Comparison of ENCODE assay signal across 17 mouse cellular contexts in genomic region chr19:41857086-41857762, GRCm38 (mm10). TPM values are rescaled to one million over a fixed set of nuclear protein-coding genes. Genes with fewer than 3 reads are reported as not detected.
DNase-seq lines count a peak whose midpoint lies in the region; ATAC-seq lines count a peak whose summit lies in the region.
"Had no signal": no experiment of that assay in that cellular context is flagged by ENCODE, and none has a peak within 500 bp of the region (broad histone marks: within the 10 kb centered on the region; RNA-seq: fewer than 3 reads in every experiment).

No protein-coding gene starts in this region.

- no peak overlapping the region for H3K4me2 ChIP-seq in limb, embryonic 15.5 days
- H3K4me2 ChIP-seq in liver, embryonic 12.5 days, result no peak overlapping the region
- H3K4me2 ChIP-seq in stomach, embryonic 14.5 days (replicated peaks; ENCODE audit: low read depth, low read length), result no peak overlapping the region
- H3K4me2 ChIP-seq: embryonic facial prominence, embryonic 12.5 days; lung, embryonic 15.5 days; neural tube, embryonic 15.5 days had no signal

- H3K27me3 ChIP-seq in limb, embryonic 15.5 days, result no peaks in the 10 kb centered on the region
- no peaks in the 10 kb centered on the region for H3K27me3 ChIP-seq in limb, embryonic 10.5 days (ENCODE audit: low read depth, poor library complexity, severe bottlenecking)
- no peaks in the 10 kb centered on the region for H3K27me3 ChIP-seq in liver, embryonic 12.5 days (replicated peaks)
- no peaks in the 10 kb centered on the region for H3K27me3 ChIP-seq in stomach, embryonic 14.5 days (ENCODE audit: control insufficient read depth, insufficient read depth, low read length)
- H3K27me3 ChIP-seq: embryonic facial prominence, embryonic 12.5 days; lung, embryonic 15.5 days; neural tube, embryonic 15.5 days had no signal

- peaks cover 8% of the 10 kb centered on the region for H3K36me3 ChIP-seq in limb, embryonic 15.5 days
- H3K36me3 ChIP-seq in limb, embryonic 10.5 days, result peaks cover 19% of the 10 kb centered on the region
- H3K36me3 ChIP-seq in liver, embryonic 12.5 days, result peaks cover 21% of the 10 kb centered on the region
- peaks cover 3% of the 10 kb centered on the region; the same call in 1 of the 2 replicates for H3K36me3 ChIP-seq in stomach, embryonic 14.5 days (ENCODE audit: control insufficient read depth, insufficient read depth, low read length)

- H3K9me3 ChIP-seq in limb, embryonic 15.5 days, result no peaks in the 10 kb centered on the region
- no peaks in the 10 kb centered on the region for H3K9me3 ChIP-seq in limb, embryonic 10.5 days (replicated peaks)
- no peaks in the 10 kb centered on the region for H3K9me3 ChIP-seq in liver, embryonic 12.5 days (replicated peaks)
- H3K9me3 ChIP-seq in stomach, embryonic 14.5 days (ENCODE audit: control insufficient read depth, low read depth, low read length), result no peaks in the 10 kb centered on the region
- H3K9me3 ChIP-seq: embryonic facial prominence, embryonic 12.5 days; heart, embryonic 10.5 days; lung, embryonic 15.5 days; neural tube, embryonic 15.5 days had no signal

- intact Hi-C loops in left cerebral cortex, postnatal 25 days (cut with DNase I), result no loop called here

- WGBS in limb, embryonic 15.5 days, result 68% methylated on average over 5 of the region's 5 CpGs
- 88% methylated on average over 5 of the region's 5 CpGs for WGBS in limb, embryonic 10.5 days
- 53% methylated on average over 5 of the region's 5 CpGs for WGBS in liver, embryonic 12.5 days (ENCODE audit: insufficient replicate concordance)
- 64% methylated on average over 5 of the region's 5 CpGs for WGBS in stomach, embryonic 14.5 days

- peak; percentile 55; the same call in 1 of the 2 replicates for ATAC-seq in limb, embryonic 15.5 days (ENCODE audit: insufficient number of reproducible peaks, low FRiP score, low TSS enrichment, low read depth)
- peak; percentile 71 for ATAC-seq in liver, embryonic 12.5 days
- peak; percentile 50; the same call in 1 of the 2 replicates for ATAC-seq in stomach, embryonic 14.5 days (ENCODE audit: insufficient number of reproducible peaks, insufficient read depth, low FRiP score, low read depth)
- no peak for ATAC-seq in activated CD4-positive, CD25-positive, alpha-beta regulatory T cell, adult 4 months
- ATAC-seq: hindbrain, embryonic 16.5 days had no signal

- H3K27ac ChIP-seq in limb, embryonic 15.5 days, result 0 out of 2 replicates have a peak overlapping the region, but pooled peaks have one; percentile 30
- H3K27ac ChIP-seq in limb, embryonic 10.5 days, result no peak overlapping the region
- no peak overlapping the region for H3K27ac ChIP-seq in liver, embryonic 12.5 days
- H3K27ac ChIP-seq in stomach, embryonic 14.5 days (ENCODE audit: low read length), result no peak overlapping the region
- H3K27ac ChIP-seq: embryonic facial prominence, embryonic 12.5 days; forebrain, embryonic 10.5 days; heart, embryonic 10.5 days; lung, embryonic 15.5 days; neural tube, embryonic 15.5 days had no signal

- H3K9ac ChIP-seq in limb, embryonic 15.5 days, result no peak overlapping the region
- no peak overlapping the region for H3K9ac ChIP-seq in liver, embryonic 12.5 days
- H3K9ac ChIP-seq in stomach, embryonic 14.5 days (replicated peaks; ENCODE audit: low read depth, low read length), result no peak overlapping the region
- H3K9ac ChIP-seq: embryonic facial prominence, embryonic 12.5 days; lung, embryonic 15.5 days; neural tube, embryonic 15.5 days had no signal

- DNase-seq in limb, embryonic 10.5 days (ENCODE audit: low spot score), result no peak
- peak; percentile 59 for DNase-seq in NIH3T3 (ENCODE audit: low read depth)
- DNase-seq in left cerebral cortex, adult 8-10 months (ENCODE audit: low spot score in 2 of 2), result no peak
- DNase-seq in left cerebral cortex, postnatal 25 days (ENCODE audit: low spot score in 2 of 2), result no peak
- DNase-seq: cerebellum, postnatal 36 days; gastrocnemius, postnatal 36 days; left cerebral cortex, postnatal 4 days had no signal

- H3K4me3 ChIP-seq in limb, embryonic 15.5 days, result no peak overlapping the region
- no peak overlapping the region for H3K4me3 ChIP-seq in limb, embryonic 10.5 days
- H3K4me3 ChIP-seq in liver, embryonic 12.5 days, result no peak overlapping the region
- H3K4me3 ChIP-seq in stomach, embryonic 14.5 days (ENCODE audit: low read depth, low read length), result no peak overlapping the region
- H3K4me3 ChIP-seq: embryonic facial prominence, embryonic 12.5 days; forebrain, embryonic 10.5 days; heart, embryonic 10.5 days; lung, embryonic 15.5 days; neural tube, embryonic 15.5 days had no signal

- H3K4me1 ChIP-seq in limb, embryonic 15.5 days, result no peaks in the 10 kb centered on the region; the same call in 1 of the 2 replicates
- peaks cover 13% of the 10 kb centered on the region for H3K4me1 ChIP-seq in limb, embryonic 10.5 days
- peaks cover 23% of the 10 kb centered on the region for H3K4me1 ChIP-seq in liver, embryonic 12.5 days
- no peaks in the 10 kb centered on the region for H3K4me1 ChIP-seq in stomach, embryonic 14.5 days (ENCODE audit: control insufficient read depth, insufficient read depth, low read length)
- H3K4me1 ChIP-seq: lung, embryonic 15.5 days; neural tube, embryonic 15.5 days had no signal

RNA-seq across cellular contexts. Expression of gene Frat2, which starts 9.3 kb away (rescaled TPM):
- 2.1 and 2.2 TPM in 2 replicates for polyA plus RNA-seq in limb, embryonic 15.5 days (2015; fragmentation: Nextera tagmentation; extraction: Ambion mirVana)
- polyA plus RNA-seq in limb, embryonic 10.5 days (2016; fragmentation: Nextera tagmentation; extraction: Ambion mirVana), result 1.9 and 3.0 TPM in 2 replicates
- 12.0 and 14.0 TPM in 2 replicates for polyA plus RNA-seq in liver, embryonic 12.5 days (2016; fragmentation: Nextera tagmentation; extraction: Ambion mirVana)
- 3.5 and 5.0 TPM in 2 replicates for polyA plus RNA-seq in stomach, embryonic 14.5 days (2014; fragmentation: Nextera tagmentation; extraction: Ambion mirVana)
- 1 to 10 TPM in 1 of 2 experiments, under 1 TPM in 1; 0.65 to 1.5 TPM for polyA plus RNA-seq in activated CD4-positive, CD25-positive, alpha-beta regulatory T cell, adult 4 months (2017; shearing (Covaris generic))
- 1 to 10 TPM; 5.9 to 8.2 (median 6.5) TPM for total RNA-seq in left cerebral cortex, adult 8-10 months (2022)
- total RNA-seq in left cerebral cortex, postnatal 25 days (2021), result 1 to 10 TPM; 7.4 to 7.6 TPM

RNA-seq across cellular contexts. Expression of gene Frat1, which starts 27.5 kb away (rescaled TPM):
- 3.8 and 4.0 TPM in 2 replicates for polyA plus RNA-seq in limb, embryonic 15.5 days (2015; fragmentation: Nextera tagmentation; extraction: Ambion mirVana)
- polyA plus RNA-seq in limb, embryonic 10.5 days (2016; fragmentation: Nextera tagmentation; extraction: Ambion mirVana), result 4.3 and 4.9 TPM in 2 replicates
- 16.5 and 17.2 TPM in 2 replicates for polyA plus RNA-seq in liver, embryonic 12.5 days (2016; fragmentation: Nextera tagmentation; extraction: Ambion mirVana)
- polyA plus RNA-seq in stomach, embryonic 14.5 days (2014; fragmentation: Nextera tagmentation; extraction: Ambion mirVana), result 12.9 and 14.1 TPM in 2 replicates
- polyA plus RNA-seq in activated CD4-positive, CD25-positive, alpha-beta regulatory T cell, adult 4 months (2017; shearing (Covaris generic)), result 10 to 100 TPM; 15.5 to 17.9 TPM
- 10 to 100 TPM; 18.5 to 22.1 (median 20.7) TPM for total RNA-seq in left cerebral cortex, adult 8-10 months (2022)
- total RNA-seq in left cerebral cortex, postnatal 25 days (2021), result 10 to 100 TPM; 14.2 to 15.2 TPM

RNA-seq across cellular contexts. Expression of gene Rrp12, which starts 38.7 kb away (rescaled TPM):
- polyA plus RNA-seq in limb, embryonic 15.5 days (2015; fragmentation: Nextera tagmentation; extraction: Ambion mirVana), result 16.1 and 17.4 TPM in 2 replicates
- 31.9 and 39.8 TPM in 2 replicates for polyA plus RNA-seq in limb, embryonic 10.5 days (2016; fragmentation: Nextera tagmentation; extraction: Ambion mirVana)
- polyA plus RNA-seq in liver, embryonic 12.5 days (2016; fragmentation: Nextera tagmentation; extraction: Ambion mirVana), result 25.0 and 26.7 TPM in 2 replicates
- polyA plus RNA-seq in stomach, embryonic 14.5 days (2014; fragmentation: Nextera tagmentation; extraction: Ambion mirVana), result 10.8 and 10.9 TPM in 2 replicates
- polyA plus RNA-seq in activated CD4-positive, CD25-positive, alpha-beta regulatory T cell, adult 4 months (2017; shearing (Covaris generic)), result 1 to 10 TPM; 6.9 to 8.8 TPM
- 10 to 100 TPM; 30.1 to 33.4 (median 30.9) TPM for total RNA-seq in left cerebral cortex, adult 8-10 months (2022)
- total RNA-seq in left cerebral cortex, postnatal 25 days (2021), result 10 to 100 TPM; 34.5 to 35.5 TPM

RNA-seq across cellular contexts. Expression of gene Pgam1, which starts 54.5 kb away (rescaled TPM):
- 668 TPM in 2 replicates for polyA plus RNA-seq in limb, embryonic 15.5 days (2015; fragmentation: Nextera tagmentation; extraction: Ambion mirVana)
- polyA plus RNA-seq in limb, embryonic 10.5 days (2016; fragmentation: Nextera tagmentation; extraction: Ambion mirVana), result 900 and 1,117 TPM in 2 replicates
- polyA plus RNA-seq in liver, embryonic 12.5 days (2016; fragmentation: Nextera tagmentation; extraction: Ambion mirVana), result 355 and 377 TPM in 2 replicates
- polyA plus RNA-seq in stomach, embryonic 14.5 days (2014; fragmentation: Nextera tagmentation; extraction: Ambion mirVana), result 651 and 721 TPM in 2 replicates
- 10 to 100 TPM; 60.3 to 83.9 TPM for polyA plus RNA-seq in activated CD4-positive, CD25-positive, alpha-beta regulatory T cell, adult 4 months (2017; shearing (Covaris generic))
- total RNA-seq in left cerebral cortex, adult 8-10 months (2022), result 100 to 1,000 TPM; 554 to 587 (median 579) TPM
- total RNA-seq in left cerebral cortex, postnatal 25 days (2021), result 100 to 1,000 TPM; 574 to 598 TPM

RNA-seq across cellular contexts. Expression of gene Arhgap19, which starts 55.4 kb away (rescaled TPM):
- 16.2 and 17.2 TPM in 2 replicates for polyA plus RNA-seq in limb, embryonic 15.5 days (2015; fragmentation: Nextera tagmentation; extraction: Ambion mirVana)
- polyA plus RNA-seq in limb, embryonic 10.5 days (2016; fragmentation: Nextera tagmentation; extraction: Ambion mirVana), result 45.7 and 47.1 TPM in 2 replicates
- 37.6 and 40.7 TPM in 2 replicates for polyA plus RNA-seq in liver, embryonic 12.5 days (2016; fragmentation: Nextera tagmentation; extraction: Ambion mirVana)
- 25.2 and 25.7 TPM in 2 replicates for polyA plus RNA-seq in stomach, embryonic 14.5 days (2014; fragmentation: Nextera tagmentation; extraction: Ambion mirVana)
- polyA plus RNA-seq in activated CD4-positive, CD25-positive, alpha-beta regulatory T cell, adult 4 months (2017; shearing (Covaris generic)), result 1 to 10 TPM; 6.7 to 7.1 TPM
- total RNA-seq in left cerebral cortex, adult 8-10 months (2022), result 1 to 10 TPM; 3.2 to 5.5 (median 3.8) TPM
- total RNA-seq in left cerebral cortex, postnatal 25 days (2021), result 1 to 10 TPM; 2.7 to 3.7 TPM
